Mouse (Mus musculus) olfactory bulb, adult 2 months (tissue): ENCODE results near the gene Vax2.

ENCODE experiments used
- CTCF ChIP-seq: fragments of 200-500 bp; IDR thresholded peaks from 2 replicates; pipeline ENCODE4 v1.5.1; 2012; ENCODE audit warnings: low read depth, mild to moderate bottlenecking, low read length, moderate library complexity; ENCODE audit not compliant: insufficient read depth
- POLR2A ChIP-seq: fragments of 200-500 bp; IDR thresholded peaks from 2 replicates; pipeline ENCODE4 v1.6.1; 2012; ENCODE audit warnings: mild to moderate bottlenecking, low read depth, low read length, moderate library complexity; ENCODE audit not compliant: insufficient read depth

GRCm38 (mm10) chr6:83710361-83711066 is 550 bp upstream of the Vax2 start:
- no peak for TF ChIP-seq POLR2A
- TF ChIP-seq CTCF, result no peak
